Mouse (Mus musculus) liver, embryonic 14.5 days (tissue): ENCODE results near the gene Nucb2.

Source experiments
- CTCF ChIP-seq: IDR thresholded peaks from 2 replicates; pipeline ENCODE4 v1.5.1; 2016; ENCODE audit warnings: antibody characterized with exemption, low read depth, control low read depth
- EP300 ChIP-seq: IDR thresholded peaks from 2 replicates; pipeline ENCODE4 v1.6.1; 2016; ENCODE audit warnings: antibody characterized with exemption, low read depth

GRCm38 (mm10) chr7:116504818-116505170, 625 bp downstream of the Nucb2 start:
- TF ChIP-seq CTCF, result no peak
- no peak for TF ChIP-seq EP300
